Mouse (Mus musculus): ENCODE data around the gene Itpr3.

DNA sequence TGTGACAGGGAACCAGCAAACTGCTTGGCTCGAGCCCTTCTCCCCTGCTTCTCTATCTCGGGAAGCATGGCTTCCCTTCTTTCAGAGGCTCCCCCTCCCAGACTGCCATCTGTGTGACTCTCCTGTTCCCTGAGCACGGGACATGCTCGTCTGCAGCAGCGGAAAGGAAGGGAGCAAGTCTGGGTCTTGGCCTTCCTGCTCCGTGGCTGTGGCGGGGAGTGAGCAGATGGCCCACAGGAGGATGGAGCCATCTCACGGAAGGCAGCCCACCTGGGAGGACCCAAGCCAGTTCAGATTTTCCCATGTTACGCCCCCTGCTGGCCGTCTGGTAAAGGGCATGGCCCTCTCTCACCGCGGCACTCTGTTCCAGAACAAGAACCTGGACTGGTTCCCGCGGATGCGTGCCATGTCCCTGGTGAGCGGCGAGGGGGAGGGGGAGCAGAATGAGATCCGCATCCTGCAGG is 63.5 kb downstream of the Itpr3 start:
- TF ChIP-seq CTCF (IDR thresholded peaks at IDR 0.05; ENCODE audit: control insufficient read depth, insufficient read depth, low read length) (peak; percentile 43; the same call in 1 of the 2 replicates), POLR2A (IDR thresholded peaks at IDR 0.05; ENCODE audit: borderline replicate concordance, control insufficient read depth, low read depth, low read length) (no peak)

All from bone marrow, adult 2 months (tissue).